Mouse (Mus musculus) embryonic stem cell, embryonic (primary cell): ENCODE measurements at regions not wholly inside any gene's neighbourhood (a gene's known extent, or its start where the extent isn't known, plus 50 kb on each side); places are given as distances from the start of the nearest gene placed in this dataset.

Experiments used
- CTCF ChIA-PET, 4 experiments: fragments of 300-600 bp in 2 of 4; fragments of 350-600 bp in 2 of 4; sonication (Branson Sonifier 250); formaldehyde crosslinking; loops; one replicate each; lab custom pipeline; 2022; ENCODE audit warnings: inconsistent platforms in 2 of 4; lab: Charles Lee
- POLR2A ChIA-PET, 4 experiments: fragments of 300-600 bp in 2 of 4; fragments of 350-600 bp in 2 of 4; sonication (Branson Sonifier 250); formaldehyde crosslinking; loops; one replicate each; lab custom pipeline; 2022; ENCODE audit warnings: antibody characterized with exemption in 4 of 4, inconsistent platforms in 1 of 4; lab: Charles Lee

- CTCF ChIA-PET, result interaction anchor here in 2 of 4 experiments (0.6 to 0.7 kb wide), 3 partner anchors 8 to 420 kb away, joined by 3 to 4 read pairs (median 4); no protein-coding TSS in a partner anchor
- POLR2A ChIA-PET, result interaction anchor here in 3 of 4 experiments (0.6 to 1.1 kb wide), 6 partner anchors 16 to 704 kb away, joined by 3 to 6 read pairs (median 3); no protein-coding TSS in a partner anchor
Measured at GRCm38 (mm10) chr6:144940871-144941380, 135.1 kb downstream of the Bcat1 start.

GRCm38 (mm10) chr6:144938613-144939236 lies 137.3 kb downstream of the Bcat1 start:
- ChIA-PET POLR2A (no interaction called here), CTCF (no interaction called here)

DNA sequence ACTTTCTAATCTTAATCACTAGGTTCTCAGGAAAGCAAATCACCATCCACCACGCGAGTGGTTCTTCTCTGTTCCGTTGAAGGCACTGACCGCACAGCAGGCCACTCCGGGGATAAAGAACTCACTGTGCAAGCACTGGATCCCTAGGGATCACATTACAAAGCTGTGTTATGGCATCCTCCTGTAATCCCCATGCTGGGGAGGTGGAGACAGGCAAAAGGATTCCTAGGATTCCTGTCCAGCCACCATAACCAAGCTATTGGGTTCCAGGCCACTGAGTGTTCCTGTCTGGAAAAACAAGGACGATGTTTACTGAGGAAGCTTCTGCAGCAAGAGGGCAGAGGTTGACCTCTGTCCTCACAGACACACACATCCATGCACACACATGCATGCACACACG lies 138.8 kb downstream of the Bcat1 start:
- POLR2A ChIA-PET, result no interaction called here
- CTCF ChIA-PET, result no interaction called here

- CTCF ChIA-PET, result interaction anchor here in 3 of 4 experiments (0.6 to 1.3 kb wide), 5 partner anchors 25 to 290 kb away, joined by 3 to 6 read pairs (median 5); no protein-coding TSS in a partner anchor
Measured at GRCm38 (mm10) chr6:144933722-144934235, 142.2 kb downstream of the Bcat1 start.

GRCm38 (mm10) chr6:144932402-144932801 lies 143.6 kb downstream of the Bcat1 start:
- POLR2A ChIA-PET, result interaction anchor here in 2 of 4 experiments (1.0 to 1.1 kb wide), 2 partner anchors 12 kb away, joined by 3 read pairs; no protein-coding TSS in a partner anchor
- CTCF ChIA-PET, result interaction anchor here (0.6 to 1.3 kb wide), 7 partner anchors 9 to 280 kb away, joined by 3 to 6 read pairs (median 3); no protein-coding TSS in a partner anchor

More at GRCm38 (mm10) chr6:144933722-144934235, 142.2 kb downstream of the Bcat1 start:
- POLR2A ChIA-PET, result interaction anchor here in 2 of 4 experiments (0.5 to 1.0 kb wide), 3 partner anchors 21 to 1491 kb away, joined by 3 to 4 read pairs (median 3); no protein-coding TSS in a partner anchor

- POLR2A ChIA-PET, result no interaction called here
- CTCF ChIA-PET, result no interaction called here
Measured at GRCm38 (mm10) chr6:144929959-144930358, 146.0 kb downstream of the Bcat1 start.

GRCm38 (mm10) chr6:144929262-144929855 lies 146.6 kb downstream of the Bcat1 start:
- ChIA-PET POLR2A (interaction anchor here in 1 of 4 experiments (0.6 kb wide), 1 partner anchor 142 kb away, joined by 4 read pairs; no protein-coding TSS in a partner anchor), CTCF (no interaction called here)

- CTCF ChIA-PET, result interaction anchor here in 2 of 4 experiments (0.6 to 1.2 kb wide), 2 partner anchors 20 to 1600 kb away, joined by 3 read pairs; no protein-coding TSS in a partner anchor
Measured at GRCm38 (mm10) chr6:144927599-144927998, 145.8 kb upstream of the Sox5 start.

DNA sequence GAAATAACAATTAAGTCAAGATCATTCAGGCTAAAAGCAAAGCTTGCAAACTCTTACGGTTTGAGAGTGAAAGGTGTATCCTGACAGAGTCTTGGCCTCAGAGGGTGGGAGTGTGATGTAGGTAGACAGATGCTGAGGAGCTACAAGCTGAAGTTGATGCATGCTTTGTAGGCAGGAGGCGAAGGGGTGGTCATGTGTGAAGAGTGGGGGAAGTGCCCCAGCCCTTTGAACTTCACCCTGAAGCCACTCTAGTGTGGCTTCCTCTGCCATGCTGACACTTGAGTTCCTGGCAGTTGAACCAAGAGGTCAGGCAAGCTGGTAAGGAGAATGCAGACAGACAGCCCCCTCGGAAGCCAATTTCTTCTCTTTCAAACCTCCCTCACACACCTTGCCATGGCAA lies 141.0 kb upstream of the Sox5 start:
- CTCF ChIA-PET, result interaction anchor here in 1 of 4 experiments (0.7 kb wide), 1 partner anchor 15 kb away, joined by 3 read pairs; no protein-coding TSS in a partner anchor
- POLR2A ChIA-PET, result interaction anchor here in 2 of 4 experiments (0.6 kb wide), 2 partner anchors 728 to 1530 kb away, joined by 5 to 7 read pairs; no protein-coding TSS in a partner anchor

More at GRCm38 (mm10) chr6:144927599-144927998, 145.8 kb upstream of the Sox5 start:
- POLR2A ChIA-PET, result no interaction called here

GRCm38 (mm10) chr6:144919750-144920149 lies 138.0 kb upstream of the Sox5 start:
- ChIA-PET CTCF (interaction anchor here in 1 of 4 experiments (0.9 kb wide), 1 partner anchor 12 kb away, joined by 3 read pairs; no protein-coding TSS in a partner anchor), POLR2A (no interaction called here)

GRCm38 (mm10) chr6:144917128-144917527 lies 135.4 kb upstream of the Sox5 start:
- ChIA-PET POLR2A (interaction anchor here in 2 of 4 experiments (0.5 to 1.7 kb wide), 3 partner anchors 8 to 513 kb away, joined by 4 to 8 read pairs (median 5); no protein-coding TSS in a partner anchor), CTCF (interaction anchor here in 3 of 4 experiments (0.6 to 1.4 kb wide), 3 partner anchors 9 to 325 kb away, joined by 3 to 6 read pairs (median 4); no protein-coding TSS in a partner anchor)

GRCm38 (mm10) chr6:144911781-144912180 lies 130.0 kb upstream of the Sox5 start:
- ChIA-PET POLR2A (no interaction called here), CTCF (interaction anchor here in 1 of 4 experiments (0.7 kb wide), 1 partner anchor 36 kb away, joined by 4 read pairs; no protein-coding TSS in a partner anchor)

GRCm38 (mm10) chr6:144910392-144910791 lies 128.6 kb upstream of the Sox5 start:
- ChIA-PET CTCF (interaction anchor here in 2 of 4 experiments (0.6 to 0.8 kb wide), 3 partner anchors 10 to 910 kb away, joined by 3 read pairs; no protein-coding TSS in a partner anchor), POLR2A (interaction anchor here in 1 of 4 experiments (0.7 kb wide), 1 partner anchor 260 kb away, joined by 3 read pairs; no protein-coding TSS in a partner anchor)

DNA sequence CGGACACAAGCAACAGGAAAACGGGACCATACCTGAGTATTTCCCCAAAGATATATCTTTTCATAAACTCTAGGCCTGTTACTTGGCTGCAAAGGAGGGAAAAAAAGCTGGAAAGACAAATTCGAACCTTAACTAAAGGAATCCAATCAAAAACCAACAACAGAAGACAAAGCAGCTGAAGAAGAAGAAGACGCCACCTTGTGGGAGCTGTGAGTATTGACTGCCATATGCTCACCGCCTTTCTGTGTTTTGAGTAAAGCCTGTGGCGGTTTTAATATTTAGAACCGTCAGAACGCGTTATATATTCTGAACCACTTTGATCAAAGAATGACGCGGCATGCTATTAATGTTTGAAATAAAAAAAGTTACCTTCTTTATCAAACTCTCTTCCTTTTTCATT lies 126.9 kb upstream of the Sox5 start:
- ChIA-PET POLR2A (interaction anchor here in 1 of 4 experiments (0.6 to 1.3 kb wide), 2 partner anchors 8 to 24 kb away, joined by 3 to 4 read pairs; no protein-coding TSS in a partner anchor), CTCF (interaction anchor here (0.5 to 2.6 kb wide), 20 partner anchors 8 to 758 kb away, joined by 3 to 10 read pairs (median 3); no protein-coding TSS in a partner anchor)

DNA sequence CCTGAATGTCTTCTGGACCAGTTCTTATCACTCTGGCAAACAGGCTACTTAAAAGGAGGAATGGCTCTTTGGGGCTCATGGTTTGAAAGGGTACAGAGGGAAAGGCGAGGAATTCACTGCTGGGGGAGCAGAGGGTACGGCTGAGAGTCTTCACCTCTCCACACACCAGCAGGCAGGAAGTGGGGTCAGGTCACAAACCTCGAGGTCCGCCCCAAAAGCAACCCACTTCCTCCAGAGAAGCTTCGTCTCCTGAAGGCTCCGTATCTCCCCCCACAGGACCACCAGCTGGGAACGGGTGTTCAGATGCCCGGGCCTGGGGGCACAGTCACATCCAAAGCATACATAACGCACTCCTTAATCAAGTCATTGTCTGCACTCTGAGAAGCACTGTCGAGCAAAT lies 121.4 kb upstream of the Sox5 start:
- CTCF ChIA-PET, result no interaction called here
- POLR2A ChIA-PET, result no interaction called here

- ChIA-PET POLR2A (interaction anchor here in 1 of 4 experiments (0.5 to 1.1 kb wide), 3 partner anchors 27 to 198 kb away, joined by 3 read pairs; no protein-coding TSS in a partner anchor), CTCF (interaction anchor here in 2 of 4 experiments (0.7 kb wide), 2 partner anchors 57 to 69 kb away, joined by 3 read pairs; no protein-coding TSS in a partner anchor)
Measured at GRCm38 (mm10) chr6:144902267-144902995, 120.7 kb upstream of the Sox5 start.

- ChIA-PET POLR2A (interaction anchor here in 1 of 4 experiments (0.6 to 1.1 kb wide), 2 partner anchors 26 to 198 kb away, joined by 3 read pairs; no protein-coding TSS in a partner anchor), CTCF (no interaction called here)
Measured at GRCm38 (mm10) chr6:144901825-144902224, 120.0 kb upstream of the Sox5 start.
